Mouse (Mus musculus): ENCODE data around the gene Camkk1. TPM values are rescaled to one million over a fixed set of nuclear protein-coding genes. Genes with fewer than 3 reads are reported as not detected.

The Camkk1 gene
- polyA plus RNA-seq, 1 experiment, result 90.0 TPM

DNA sequence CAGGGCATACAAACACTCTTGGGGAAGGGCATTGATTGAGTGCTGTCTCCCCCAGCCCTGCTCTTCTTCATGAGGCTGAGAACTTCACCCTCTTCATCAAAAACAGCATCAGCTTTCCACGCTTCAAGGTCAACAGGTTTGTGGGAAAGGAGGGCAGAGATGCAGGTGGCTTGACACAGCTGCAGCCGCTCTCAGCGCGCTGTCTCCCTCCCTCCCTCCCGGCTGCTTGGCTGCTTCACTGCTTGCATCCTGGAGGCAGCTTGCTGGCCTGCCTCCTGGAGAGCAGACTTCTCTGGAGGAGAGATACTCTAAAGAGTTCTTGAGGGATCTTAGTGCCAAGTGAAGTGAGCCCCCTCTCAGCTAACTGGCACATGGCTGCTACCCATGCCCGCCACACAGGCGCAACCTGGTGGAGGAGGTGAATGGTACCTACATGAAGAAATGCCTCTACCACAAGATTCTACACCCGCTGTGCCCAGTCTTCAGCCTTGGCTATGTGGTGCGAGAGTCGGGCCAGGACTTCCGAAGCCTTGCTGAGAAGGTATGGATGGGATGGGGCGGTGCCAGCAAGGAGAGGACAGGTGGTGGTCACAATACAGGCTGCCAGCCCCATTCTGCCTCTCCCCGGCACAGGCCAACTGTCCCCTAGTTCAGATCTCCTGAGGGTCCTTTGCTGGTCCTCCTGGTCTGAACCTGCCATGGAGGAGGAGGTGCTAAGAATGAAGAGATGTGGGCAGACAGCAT, 9.1 kb upstream of the Camkk1 start:
- no peak overlapping the region for H3K27ac ChIP-seq (ENCODE audit: insufficient read depth, low read length)
- H3K4me1 ChIP-seq (ENCODE audit: control insufficient read depth, insufficient read depth, low read length), result peaks cover 2% of the 10 kb centered on the region; the same call in 1 of the 2 replicates
- TF ChIP-seq POLR2A (IDR thresholded peaks at IDR 0.05; ENCODE audit: extremely low read depth, insufficient read depth, low read length) (no peak), CTCF (IDR thresholded peaks at IDR 0.05; ENCODE audit: extremely low read depth, insufficient read depth, low read length) (no peak)
- no peak overlapping the region for H3K4me3 ChIP-seq (ENCODE audit: insufficient read depth, low read length)

DNA sequence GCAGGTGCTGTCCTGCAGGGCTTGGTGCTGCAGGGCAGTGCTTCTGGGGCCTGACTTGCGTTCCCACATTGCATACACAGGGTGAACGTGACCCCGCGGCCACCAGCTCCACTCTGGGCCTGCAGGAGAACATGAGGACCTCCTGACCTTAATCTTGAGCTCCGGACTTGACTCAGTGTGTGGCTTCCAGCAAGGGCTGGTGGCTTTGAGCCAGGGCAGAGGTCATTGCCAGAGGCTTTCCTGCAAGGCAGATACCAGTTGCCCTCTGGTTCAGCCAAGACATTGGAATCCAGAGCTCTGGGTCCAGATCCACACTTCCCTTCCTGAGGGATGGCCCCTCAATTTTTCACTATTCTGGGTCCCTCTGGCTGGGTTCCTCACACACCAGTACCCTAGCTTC, 4.8 kb upstream of the Camkk1 start:
- H3K27ac ChIP-seq (ENCODE audit: insufficient read depth, low read length), result no peak overlapping the region
- H3K4me1 ChIP-seq (ENCODE audit: control insufficient read depth, insufficient read depth, low read length), result peaks cover 10% of the 10 kb centered on the region; the same call in 1 of the 2 replicates
- TF ChIP-seq POLR2A (IDR thresholded peaks at IDR 0.05; ENCODE audit: extremely low read depth, insufficient read depth, low read length), result no peak
- TF ChIP-seq CTCF (IDR thresholded peaks at IDR 0.05; ENCODE audit: extremely low read depth, insufficient read depth, low read length), result no peak
- H3K4me3 ChIP-seq (ENCODE audit: insufficient read depth, low read length), result no peak overlapping the region

DNA sequence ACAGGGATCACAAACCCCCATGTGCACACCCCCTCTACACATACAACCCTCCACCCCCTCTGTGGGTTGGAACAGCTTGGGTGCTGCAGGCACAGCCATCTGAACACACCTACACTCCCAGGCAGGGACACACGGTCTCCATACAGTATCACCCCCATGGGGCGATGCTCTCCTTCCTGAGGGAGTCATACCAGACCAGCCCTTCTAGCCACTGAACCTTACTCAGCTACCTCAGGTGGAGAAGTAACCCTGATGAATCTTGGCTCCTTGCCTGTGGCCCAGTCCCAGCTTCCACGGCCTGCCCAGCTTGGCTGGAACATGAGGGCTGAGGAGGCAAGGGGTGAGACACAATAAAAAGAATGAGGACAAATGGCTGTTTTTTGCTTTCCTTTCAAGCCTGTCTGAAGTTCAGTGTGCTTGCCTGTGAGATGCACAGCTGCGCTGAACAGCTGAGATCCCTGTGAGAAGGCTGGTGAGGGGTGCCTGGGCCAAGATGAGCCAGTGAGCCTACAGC, 3.9 kb upstream of the Camkk1 start:
- peak overlapping the region; percentile 62 for H3K27ac ChIP-seq (ENCODE audit: insufficient read depth, low read length)

GRCm38 (mm10) chr11:73015391-73016102, 3.3 kb upstream of the Camkk1 start:
- H3K27ac ChIP-seq (ENCODE audit: insufficient read depth, low read length), result peak overlapping the region; percentile 62
- no peak for TF ChIP-seq POLR2A (IDR thresholded peaks at IDR 0.05; ENCODE audit: extremely low read depth, insufficient read depth, low read length)
- no peak for TF ChIP-seq CTCF (IDR thresholded peaks at IDR 0.05; ENCODE audit: extremely low read depth, insufficient read depth, low read length)
- H3K4me3 ChIP-seq (ENCODE audit: insufficient read depth, low read length), result no peak overlapping the region
- H3K4me1 ChIP-seq (ENCODE audit: control insufficient read depth, insufficient read depth, low read length), result peaks cover 12% of the 10 kb centered on the region

More for the DNA sequence above, 3.9 kb upstream of the Camkk1 start:
- Histone ChIP-seq H3K4me3 (ENCODE audit: insufficient read depth, low read length) (no peak overlapping the region), H3K4me1 (ENCODE audit: control insufficient read depth, insufficient read depth, low read length) (peaks cover 10% of the 10 kb centered on the region; the same call in 1 of the 2 replicates)
- TF ChIP-seq CTCF (IDR thresholded peaks at IDR 0.05; ENCODE audit: extremely low read depth, insufficient read depth, low read length) (no peak), POLR2A (IDR thresholded peaks at IDR 0.05; ENCODE audit: extremely low read depth, insufficient read depth, low read length) (no peak)

DNA sequence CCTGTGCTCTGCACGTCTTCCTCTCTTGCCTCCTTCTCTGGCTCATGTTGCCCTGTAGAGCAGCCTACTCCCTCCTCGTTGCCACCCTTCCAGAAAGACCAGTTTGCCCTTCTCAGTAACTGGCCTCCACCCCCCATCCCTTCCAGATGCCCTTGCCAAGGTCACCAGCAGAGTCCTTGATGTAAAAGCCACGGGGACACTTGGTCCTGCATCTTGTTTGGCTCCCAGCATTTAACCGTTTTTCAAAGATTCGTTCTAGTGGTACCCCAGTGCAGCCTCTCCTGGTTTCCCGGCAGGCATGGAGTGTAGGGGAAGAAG, 2.7 kb upstream of the Camkk1 start:
- H3K4me3 ChIP-seq (ENCODE audit: insufficient read depth, low read length), result no peak overlapping the region
- H3K27ac ChIP-seq (ENCODE audit: insufficient read depth, low read length), result no peak overlapping the region

DNA sequence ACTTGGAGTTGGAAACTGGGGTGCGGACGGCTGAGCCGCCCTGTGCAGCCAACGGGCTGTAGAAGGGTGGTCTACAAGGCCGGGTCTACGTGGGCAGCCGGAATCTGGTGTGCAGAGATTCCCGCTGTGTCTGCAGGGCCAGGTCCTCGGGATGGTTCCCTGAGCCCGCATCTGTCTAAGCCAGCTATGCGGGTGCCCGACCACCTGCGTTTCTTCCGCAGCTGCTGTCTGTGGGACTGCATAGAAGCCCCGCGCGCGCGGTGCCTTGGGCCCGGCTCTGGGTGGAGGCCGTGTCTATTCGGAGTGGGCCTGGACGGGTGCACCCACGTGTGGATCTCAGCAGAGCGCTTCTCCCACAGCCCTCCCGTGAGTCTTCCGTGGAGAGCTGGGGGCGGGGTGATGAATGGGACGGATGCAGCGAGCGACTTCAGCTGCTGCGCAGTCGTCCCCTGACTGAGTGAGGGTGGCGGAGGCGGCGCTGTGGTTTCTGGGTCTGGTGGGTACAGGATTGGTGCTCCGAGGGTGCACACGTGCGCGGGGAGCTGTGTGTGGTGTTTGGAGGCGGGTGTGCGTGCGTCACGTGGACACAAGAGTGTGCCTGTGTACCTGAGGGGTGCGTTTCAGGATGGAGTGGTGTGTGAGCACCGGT, 463 bp downstream of the Camkk1 start:
- Histone ChIP-seq H3K4me3 (ENCODE audit: insufficient read depth, low read length) (peak overlapping the region; percentile 70), H3K27ac (ENCODE audit: insufficient read depth, low read length) (peak overlapping the region; percentile 89), H3K4me1 (ENCODE audit: control insufficient read depth, insufficient read depth, low read length) (peaks cover 22% of the 10 kb centered on the region)
- TF ChIP-seq POLR2A (IDR thresholded peaks at IDR 0.05; ENCODE audit: extremely low read depth, insufficient read depth, low read length) (0 out of 2 replicates have a peak, but pooled peaks have one; percentile 27), CTCF (IDR thresholded peaks at IDR 0.05; ENCODE audit: extremely low read depth, insufficient read depth, low read length) (no peak)

More for the DNA sequence above, 2.7 kb upstream of the Camkk1 start:
- TF ChIP-seq POLR2A (IDR thresholded peaks at IDR 0.05; ENCODE audit: extremely low read depth, insufficient read depth, low read length) (no peak), CTCF (IDR thresholded peaks at IDR 0.05; ENCODE audit: extremely low read depth, insufficient read depth, low read length) (no peak)
- peaks cover 14% of the 10 kb centered on the region for H3K4me1 ChIP-seq (ENCODE audit: control insufficient read depth, insufficient read depth, low read length)

DNA sequence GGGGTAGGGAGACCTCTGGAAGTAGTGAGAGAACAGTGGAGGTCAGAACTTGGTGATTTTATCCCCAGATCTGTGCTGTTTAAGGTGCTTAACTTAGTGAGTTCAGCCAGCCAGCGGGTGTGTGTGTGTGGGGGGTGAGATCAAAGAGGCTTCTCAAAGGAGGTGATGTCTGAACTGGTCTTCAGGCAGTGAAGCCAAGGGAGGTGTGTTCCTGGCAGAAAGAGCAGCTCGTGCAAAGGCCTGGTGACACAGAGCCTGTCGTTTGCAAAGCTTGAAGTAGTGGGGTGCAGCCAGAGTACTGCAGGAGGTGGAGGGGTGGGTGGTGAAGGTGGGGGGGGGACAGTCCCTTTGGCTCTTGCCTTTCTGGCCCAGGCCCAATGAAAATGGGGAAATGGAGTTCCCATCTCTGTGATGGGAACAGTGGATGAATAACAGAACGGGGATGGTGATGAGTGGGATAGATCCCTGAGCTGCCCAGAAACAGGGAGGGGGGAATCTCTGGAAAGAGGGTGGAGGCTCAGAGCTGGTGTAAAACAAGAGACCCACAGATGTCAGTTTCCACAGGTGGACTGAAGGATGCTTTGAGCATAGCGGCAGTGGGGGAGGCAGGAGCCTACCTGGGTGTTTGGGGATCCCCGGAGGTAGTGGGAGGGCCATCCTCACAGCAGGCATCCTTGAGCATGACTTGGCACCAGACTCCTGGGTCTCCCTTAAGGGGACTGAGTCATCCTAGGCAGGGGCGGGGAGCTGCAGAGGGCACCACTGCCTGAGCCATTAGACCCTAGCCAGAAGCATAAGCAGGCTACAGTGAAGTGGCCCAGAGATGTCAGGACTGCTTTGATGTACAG, 2.4 kb downstream of the Camkk1 start:
- H3K27ac ChIP-seq (ENCODE audit: insufficient read depth, low read length), result no peak overlapping the region
- H3K4me3 ChIP-seq (ENCODE audit: insufficient read depth, low read length), result peak overlapping the region; percentile 38
- no peak for TF ChIP-seq CTCF (IDR thresholded peaks at IDR 0.05; ENCODE audit: extremely low read depth, insufficient read depth, low read length)
- no peak for TF ChIP-seq POLR2A (IDR thresholded peaks at IDR 0.05; ENCODE audit: extremely low read depth, insufficient read depth, low read length)
- H3K4me1 ChIP-seq (ENCODE audit: control insufficient read depth, insufficient read depth, low read length), result peaks cover 14% of the 10 kb centered on the region

DNA sequence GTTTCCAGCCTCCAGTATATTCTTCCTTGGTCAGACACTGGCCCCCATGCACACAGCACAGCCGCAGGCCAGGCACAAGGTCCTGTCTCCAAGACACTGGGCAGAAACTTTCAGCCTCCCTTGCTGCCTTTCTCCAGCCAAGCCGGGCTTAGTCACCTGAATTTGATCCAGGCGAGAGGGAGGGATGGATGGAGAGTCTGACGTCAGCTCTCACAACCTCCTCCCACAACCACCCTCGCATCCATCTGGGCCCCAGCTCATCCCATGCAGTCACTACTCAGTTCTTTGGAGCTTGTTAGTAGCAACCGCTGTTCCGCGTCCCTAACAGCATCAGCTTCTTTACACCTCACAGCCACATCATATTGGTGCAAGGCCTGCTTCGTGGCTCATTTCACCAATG, 4.3 kb downstream of the Camkk1 start:
- TF ChIP-seq CTCF (IDR thresholded peaks at IDR 0.05; ENCODE audit: extremely low read depth, insufficient read depth, low read length) (no peak), POLR2A (IDR thresholded peaks at IDR 0.05; ENCODE audit: extremely low read depth, insufficient read depth, low read length) (no peak)
- Histone ChIP-seq H3K27ac (ENCODE audit: insufficient read depth, low read length) (0 out of 2 replicates have a peak overlapping the region, but pooled peaks have one; percentile 2), H3K4me3 (ENCODE audit: insufficient read depth, low read length) (no peak overlapping the region), H3K4me1 (ENCODE audit: control insufficient read depth, insufficient read depth, low read length) (peaks cover 14% of the 10 kb centered on the region)

- peaks cover 14% of the 10 kb centered on the region for H3K4me1 ChIP-seq (ENCODE audit: control insufficient read depth, insufficient read depth, low read length)
- H3K27ac ChIP-seq (ENCODE audit: insufficient read depth, low read length), result no peak overlapping the region
- no peak for TF ChIP-seq CTCF (IDR thresholded peaks at IDR 0.05; ENCODE audit: extremely low read depth, insufficient read depth, low read length)
- TF ChIP-seq POLR2A (IDR thresholded peaks at IDR 0.05; ENCODE audit: extremely low read depth, insufficient read depth, low read length), result no peak
- H3K4me3 ChIP-seq (ENCODE audit: insufficient read depth, low read length), result no peak overlapping the region
Observed at GRCm38 (mm10) chr11:73023827-73024226, 5.0 kb downstream of the Camkk1 start.
